Mouse (Mus musculus) spleen, adult 12 weeks (tissue): Measurements from ENCODE around the gene Mtmr14.

Experiments used
- DNase-seq: peaks from one replicate; pipeline ENCODE4 v3.0.0; 2022; ENCODE audit warnings: low spot score

Mtmr14 gene

DNA sequence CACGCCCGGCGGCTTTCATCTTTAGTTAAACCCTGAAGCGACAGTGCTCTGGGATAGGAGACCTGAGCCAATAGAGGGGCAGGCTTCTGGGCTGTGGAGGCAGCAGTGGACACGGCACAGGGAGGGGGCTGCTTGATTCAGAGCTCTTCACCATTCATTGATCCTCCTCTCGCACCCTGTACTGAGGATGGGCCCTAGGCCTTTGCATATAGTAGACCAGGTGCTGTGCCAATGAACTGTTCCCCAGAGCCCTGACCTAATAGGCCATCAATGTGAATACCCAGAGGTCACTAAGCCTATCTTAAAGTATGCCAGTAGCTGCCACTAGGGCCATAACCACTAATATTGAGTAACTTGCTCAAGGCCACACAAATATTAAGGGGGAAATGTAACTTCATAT is 44.0 kb downstream of the Mtmr14 start:
- DNase-seq = no peak

- DNase-seq = no peak
Observed at GRCm38 (mm10) chr6:113282101-113282802, 44.6 kb downstream of the Mtmr14 start, which contains the start of gene Cpne9. Gene Cpne9 (plus strand): TSS chr6:113282307.

GRCm38 (mm10) chr6:113282969-113283368 is 45.3 kb downstream of the Mtmr14 start:
- DNase-seq = no peak

DNA sequence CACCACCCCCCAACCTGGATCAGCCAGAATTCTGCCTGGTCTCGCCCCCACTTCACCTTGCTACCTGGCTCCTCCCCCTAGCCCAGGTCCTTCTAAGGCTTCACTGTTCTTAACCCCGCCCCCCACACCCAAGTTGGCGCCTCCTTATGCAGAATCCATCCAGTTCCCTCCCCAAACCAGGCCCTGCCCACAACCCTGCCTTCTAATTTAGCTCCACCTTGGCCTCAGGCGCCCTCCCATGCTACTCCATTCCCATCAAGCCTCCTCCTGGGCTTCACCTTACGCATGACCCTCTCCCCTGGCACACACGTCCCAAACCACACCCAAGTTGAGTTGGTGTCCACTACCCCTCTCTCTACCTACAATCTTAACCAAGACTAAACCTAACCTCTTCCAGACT is 45.9 kb downstream of the Mtmr14 start:
- no peak for DNase-seq

DNA sequence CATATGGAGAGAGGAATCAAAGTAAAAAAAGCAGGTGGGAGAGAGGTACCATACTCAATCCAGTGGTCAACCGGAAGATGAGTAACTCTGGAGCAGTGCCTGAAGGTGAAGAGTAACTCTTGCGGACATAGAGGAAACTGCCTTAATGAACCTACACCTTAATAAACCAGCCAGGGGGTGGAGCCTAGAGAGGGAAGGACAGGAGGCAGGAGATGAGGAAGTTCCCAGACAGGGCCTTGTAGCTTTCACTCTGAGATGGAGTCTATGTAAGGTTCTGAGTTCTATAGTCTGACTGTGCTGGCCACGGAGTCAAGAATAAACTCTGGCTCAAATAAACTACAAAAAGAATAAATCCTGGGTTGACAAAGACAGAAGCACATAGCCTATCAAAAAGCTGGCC is 47.3 kb downstream of the Mtmr14 start:
- DNase-seq = no peak

- no peak for DNase-seq
Observed at GRCm38 (mm10) chr6:113286316-113286715, 48.7 kb downstream of the Mtmr14 start.

- no peak for DNase-seq
Observed at GRCm38 (mm10) chr6:113287236-113287635, 49.6 kb downstream of the Mtmr14 start.

DNA sequence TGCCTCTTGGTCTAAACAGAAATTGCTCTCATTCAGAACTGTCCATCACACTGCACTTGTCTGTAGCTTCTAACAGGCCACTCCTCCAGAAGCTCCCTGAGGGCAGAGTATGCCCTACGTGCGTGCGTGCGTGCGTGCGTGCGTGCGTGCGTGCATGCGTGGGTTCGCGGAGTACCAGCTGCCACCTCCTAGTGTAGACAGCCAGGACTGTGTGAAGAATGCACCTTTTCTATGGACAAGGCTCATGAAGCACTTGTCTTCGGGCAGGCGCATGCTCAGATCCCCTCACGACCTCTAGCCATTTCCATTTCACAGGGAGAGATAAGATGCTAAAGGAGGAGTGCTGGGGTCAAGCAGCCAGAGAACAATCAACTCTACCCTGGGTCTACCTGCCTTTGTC is 51.7 kb downstream of the Mtmr14 start:
- no peak for DNase-seq

GRCm38 (mm10) chr6:113290346-113290745 is 52.7 kb downstream of the Mtmr14 start:
- no peak for DNase-seq

- DNase-seq = no peak
Observed at GRCm38 (mm10) chr6:113292938-113293337, 55.3 kb downstream of the Mtmr14 start.

GRCm38 (mm10) chr6:113296046-113296445 is 58.4 kb downstream of the Mtmr14 start:
- no peak for DNase-seq

GRCm38 (mm10) chr6:113296639-113297038 is 59.0 kb downstream of the Mtmr14 start:
- no peak for DNase-seq

DNA sequence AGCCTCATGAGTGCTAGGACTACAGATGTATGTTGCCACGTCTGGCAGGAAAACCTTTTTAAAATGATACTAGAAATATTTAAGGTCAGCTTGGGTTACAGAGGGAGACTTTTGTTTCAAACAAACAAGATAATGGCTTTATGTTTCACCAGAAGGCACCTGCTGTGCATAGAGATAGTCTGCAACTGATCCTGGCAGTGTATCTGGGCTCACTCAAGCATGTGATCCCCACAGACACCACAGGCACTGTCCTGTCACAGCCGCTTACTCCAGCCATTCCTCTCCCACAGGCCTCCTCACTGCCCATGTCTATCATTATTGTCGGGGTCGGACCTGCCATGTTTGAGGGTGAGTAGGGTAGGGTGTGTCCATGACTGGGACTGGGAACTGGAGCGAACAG is 63.7 kb downstream of the Mtmr14 start:
- DNase-seq = no peak

DNA sequence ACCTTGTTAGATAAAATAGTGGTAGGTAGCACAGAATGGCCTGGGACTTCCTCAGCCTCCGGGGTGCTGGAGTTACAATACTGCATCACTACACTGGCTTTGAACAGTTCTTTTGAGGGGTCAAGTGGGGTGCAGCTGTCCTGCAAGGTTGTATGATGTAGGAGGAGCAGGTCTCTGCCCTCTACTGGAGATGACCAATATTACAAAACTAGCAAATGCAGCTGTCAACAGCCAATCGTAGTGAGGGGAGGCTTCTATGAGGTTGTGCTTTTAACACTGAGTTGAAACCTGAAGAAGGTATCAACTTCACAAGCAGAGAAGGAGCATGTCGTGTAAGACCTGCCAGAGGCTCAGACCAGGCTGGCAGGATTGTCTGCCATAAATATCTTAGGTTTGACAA is 64.6 kb downstream of the Mtmr14 start:
- no peak for DNase-seq

GRCm38 (mm10) chr6:113306322-113306985 is 68.8 kb downstream of the Mtmr14 start:
- DNase-seq = peak; percentile 99

DNA sequence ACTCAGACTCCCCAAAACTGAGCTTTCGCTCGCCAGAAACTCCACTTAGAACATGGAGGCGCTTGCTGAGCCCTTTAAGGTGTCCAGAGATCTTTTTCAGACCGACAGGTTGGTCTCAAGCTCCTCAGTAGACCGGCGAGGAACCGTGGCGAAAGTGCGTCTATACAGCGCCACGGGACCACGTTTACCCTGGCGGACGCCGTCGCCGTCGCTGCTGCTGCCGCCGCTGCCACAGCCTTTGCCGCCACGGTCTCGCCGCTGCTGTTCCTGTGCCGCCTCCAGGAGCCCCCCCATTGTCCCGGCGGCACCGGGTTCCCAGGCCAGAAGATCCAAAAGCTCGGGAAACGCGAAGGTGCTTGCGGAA is 69.3 kb downstream of the Mtmr14 start, which contains the start of gene Brpf1:
Brpf1 (plus strand) TSS at position 152 of the 364 bp plus-strand sequence.
- DNase-seq = no peak

- peak; percentile 48 for DNase-seq
Observed at GRCm38 (mm10) chr6:113307481-113308121, 70.0 kb downstream of the Mtmr14 start.

- peak; percentile 22 for DNase-seq
Observed at GRCm38 (mm10) chr6:113308141-113308540, 70.5 kb downstream of the Mtmr14 start.

DNA sequence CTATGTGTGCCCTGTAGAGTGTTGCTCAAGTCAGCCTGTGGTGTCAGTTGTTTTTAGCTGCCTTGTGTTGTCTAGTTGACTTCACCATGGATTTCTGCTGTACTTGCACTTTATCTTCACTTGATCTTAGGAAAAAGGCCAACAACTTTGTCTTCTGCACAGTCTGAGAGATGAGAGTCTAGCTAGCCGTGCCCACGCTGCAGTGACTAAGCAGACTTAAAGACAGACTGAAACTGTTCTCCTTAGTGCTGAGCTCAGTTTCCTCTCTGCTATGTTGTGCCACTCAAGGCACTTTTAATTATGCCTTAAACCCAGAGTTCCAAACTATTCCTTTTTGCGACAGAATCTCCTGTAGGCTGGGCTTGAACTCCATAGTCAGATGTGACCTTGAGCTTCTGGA is 78.3 kb downstream of the Mtmr14 start:
- no peak for DNase-seq

DNA sequence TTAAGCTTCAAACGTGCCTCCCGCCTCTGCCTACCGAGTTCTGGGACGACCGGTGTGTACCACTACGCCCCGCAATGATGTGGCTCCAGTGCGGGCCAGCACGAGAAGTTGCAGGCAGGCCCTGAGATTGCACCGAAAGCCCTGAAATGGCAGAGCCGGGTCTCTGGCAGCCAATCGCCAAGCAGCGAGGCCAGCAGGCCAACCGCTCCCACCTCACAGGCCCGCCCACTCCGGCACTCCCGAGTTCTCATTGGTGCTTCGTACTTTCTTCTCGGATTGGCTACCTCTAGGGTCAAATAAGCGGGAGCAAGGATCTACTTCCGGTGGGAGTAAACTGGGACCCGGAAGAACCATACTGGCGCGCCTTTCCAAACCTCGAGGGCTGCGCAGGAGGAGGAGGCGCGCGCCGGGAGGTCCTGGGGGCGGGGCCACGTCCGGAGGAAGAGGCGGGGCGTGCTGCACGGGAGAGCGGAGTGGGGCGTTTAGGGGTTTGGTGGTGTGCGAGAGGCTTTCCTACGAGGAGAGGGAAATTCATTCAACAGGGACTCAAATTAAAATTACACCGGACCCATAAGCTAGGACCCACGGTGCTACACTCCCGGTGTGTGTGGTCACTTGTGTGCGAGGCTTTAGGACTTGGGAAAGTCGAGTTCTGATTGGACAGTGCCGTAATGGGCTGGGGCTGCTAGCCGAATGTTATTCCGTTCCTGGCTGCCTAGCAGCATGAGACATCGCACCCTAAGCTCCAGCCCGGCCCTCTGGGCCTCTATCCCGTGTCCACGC is 89.1 kb downstream of the Mtmr14 start, which contains the start of gene Ogg1:
Ogg1 (plus strand) TSS at position 440 of the 783 bp plus-strand sequence.
- DNase-seq = peak; percentile 93

GRCm38 (mm10) chr6:113329396-113329795 is 91.8 kb downstream of the Mtmr14 start:
- DNase-seq = no peak

DNA sequence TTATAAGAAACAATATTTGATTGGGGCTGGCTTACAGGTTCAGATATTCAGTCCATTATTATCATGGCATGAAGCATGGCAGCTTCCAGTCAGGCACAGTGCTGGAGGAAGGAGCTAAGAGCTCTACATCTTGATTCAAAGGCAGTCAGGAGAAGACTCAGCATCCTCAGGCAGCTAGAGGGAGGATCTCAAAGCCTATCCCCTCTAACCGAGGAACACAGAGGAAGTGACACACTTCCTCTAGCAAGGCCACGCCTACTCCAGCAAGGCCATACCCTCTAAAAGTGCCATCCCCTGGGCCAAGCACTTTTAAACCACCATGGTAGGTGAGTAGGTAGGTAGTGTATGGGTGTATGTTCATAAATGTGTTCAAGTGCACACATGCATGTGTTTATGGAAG is 92.9 kb downstream of the Mtmr14 start:
- DNase-seq = no peak
